Mouse (Mus musculus) activated CD4-positive, CD25-positive, alpha-beta regulatory T cell, adult 4 months (primary cell): Measurements from ENCODE around the gene Actbl2. TPM values are rescaled to one million over a fixed set of nuclear protein-coding genes. Genes with fewer than 3 reads are reported as not detected.
A peak's percentile ranks its signal among the peaks of the same experiment; 100 is the strongest.

ENCODE experiments used
- ATAC-seq: one replicate; pipeline ENCODE4 v1.8.0; 2017
- polyA plus RNA-seq, 2 experiments: library from polyadenylated mRNA; unstranded; fragments of 100-300 nt; shearing (Covaris generic); gene quantifications; one replicate each; pipeline ENCODE4 v1.2.1; 2017

Actbl2 gene
- polyA plus RNA-seq, 2 experiments from 2014 or later: 0.28 TPM; not detected in 1

GRCm38 (mm10) chr13:111269789-111270335, 15.0 kb downstream of the Actbl2 start:
- ATAC-seq: no peak

GRCm38 (mm10) chr13:111271868-111272267, 17.1 kb downstream of the Actbl2 start:
- no peak for ATAC-seq

- ATAC-seq: peak; percentile 71
Measured at GRCm38 (mm10) chr13:111286461-111287385, 31.9 kb downstream of the Actbl2 start.

GRCm38 (mm10) chr13:111291161-111291957, 36.5 kb downstream of the Actbl2 start:
- no peak for ATAC-seq

- no peak for ATAC-seq
Measured at GRCm38 (mm10) chr13:111291958-111292493, 37.2 kb downstream of the Actbl2 start.

GRCm38 (mm10) chr13:111293478-111293877, 38.7 kb downstream of the Actbl2 start:
- ATAC-seq: no peak

GRCm38 (mm10) chr13:111294965-111295494, 40.2 kb downstream of the Actbl2 start:
- no peak for ATAC-seq

- ATAC-seq: no peak
Measured at GRCm38 (mm10) chr13:111296029-111296428, 41.2 kb downstream of the Actbl2 start.

- ATAC-seq: no peak
Measured at GRCm38 (mm10) chr13:111297614-111298013, 42.8 kb downstream of the Actbl2 start.

- no peak for ATAC-seq
Measured at GRCm38 (mm10) chr13:111299145-111299713, 44.4 kb downstream of the Actbl2 start.

- ATAC-seq: no peak
Measured at GRCm38 (mm10) chr13:111300846-111301245, 46.0 kb downstream of the Actbl2 start.

- ATAC-seq: no peak
Measured at GRCm38 (mm10) chr13:111301431-111301830, 46.6 kb downstream of the Actbl2 start.

GRCm38 (mm10) chr13:111304194-111304593, 49.4 kb downstream of the Actbl2 start:
- ATAC-seq: no peak

GRCm38 (mm10) chr13:111304736-111305135, 49.9 kb downstream of the Actbl2 start:
- no peak for ATAC-seq

Other genes starting within 250 kb of the Actbl2 start
- gene Gpbp1, start 235.1 kb downstream of the Actbl2 start, polyA plus RNA-seq: 100 to 1,000 TPM; 138 to 153 TPM